Mouse (Mus musculus) liver, embryonic 13.5 days (tissue): ENCODE results near the gene Olfr1048. TPM values are rescaled to one million over a fixed set of nuclear protein-coding genes. Genes with fewer than 3 reads are reported as not detected.
"Not testable (repeated sequence)": the region's sequence is repeated elsewhere in the genome, so short reads cannot be mapped to it uniquely, and the experiment has no call there.

ENCODE experiments used
- ATAC-seq: fragments of 200-750 bp; cut with Nextera tagmentation; 2 replicates; pipeline ENCODE4 v1.8.0; 2017; ENCODE audit warnings: low read depth, mild to moderate bottlenecking, moderate number of reproducible peaks, moderate library complexity
- DNase-seq: peaks from one replicate; pipeline ENCODE4 v3.0.0; 2022
- H3K27ac ChIP-seq: fragments of 300-500 bp; sonication (generic); 2 replicates; pipeline ENCODE4 v1.5.1; 2015; ENCODE audit warnings: moderate library complexity, mild to moderate bottlenecking, inconsistent platforms
- H3K27me3 ChIP-seq: fragments of 300-500 bp; sonication (generic); 2 replicates; pipeline ENCODE4 v1.6.1; 2015; ENCODE audit warnings: mild to moderate bottlenecking, inconsistent platforms
- H3K36me3 ChIP-seq: fragments of 300-500 bp; sonication (generic); 2 replicates; pipeline ENCODE4 v1.6.1; 2015; ENCODE audit warnings: mild to moderate bottlenecking, inconsistent platforms
- H3K4me1 ChIP-seq: fragments of 300-500 bp; sonication (generic); replicated peaks from 2 replicates; pipeline ENCODE4 v1.6.1; 2015; ENCODE audit warnings: inconsistent platforms
- H3K4me2 ChIP-seq: fragments of 300-500 bp; sonication (generic); 2 replicates; pipeline ENCODE4 v1.6.1; 2015; ENCODE audit warnings: inconsistent platforms, mild to moderate bottlenecking, moderate library complexity
- H3K4me3 ChIP-seq: fragments of 300-500 bp; sonication (generic); replicated peaks from 2 replicates; pipeline ENCODE4 v1.5.1; 2015; ENCODE audit warnings: mild to moderate bottlenecking, inconsistent platforms
- H3K9ac ChIP-seq: fragments of 300-500 bp; sonication (generic); 2 replicates; pipeline ENCODE4 v1.6.1; 2015; ENCODE audit warnings: mild to moderate bottlenecking, inconsistent platforms
- H3K9me3 ChIP-seq: fragments of 300-500 bp; sonication (generic); replicated peaks from 2 replicates; pipeline ENCODE4 v1.6.1; 2016; ENCODE audit warnings: inconsistent platforms
- WGBS: fragments of 180-500 bp; shearing (Covaris S2); methylation state at CpG from one replicate; pipeline ENCODE4 v1.1.7; 2015; ENCODE audit not compliant: insufficient replicate concordance; 5-methylcytosine and 5-hydroxymethylcytosine counted together
- polyA plus RNA-seq: library from polyadenylated mRNA; unstranded; fragments of >200 nt; fragmentation: Nextera tagmentation; extraction: Ambion mirVana; gene quantifications from 2 replicates; pipeline ENCODE4 v1.2.1, GENCODE M21; 2015

The Olfr1048 gene
- not detected in 2 replicates for polyA plus RNA-seq

- ATAC-seq (no peak), DNase-seq (no peak)
- no peaks in the 10 kb centered on the region for H3K9me3 ChIP-seq
- no peak within 1 kb of the TSS for H3K4me2 ChIP-seq
- no peaks in the 10 kb centered on the region for H3K4me1 ChIP-seq
- H3K27ac ChIP-seq = no peak within 1 kb of the TSS
- H3K9ac ChIP-seq = no peak within 1 kb of the TSS
- no peaks in the 10 kb centered on the region for H3K27me3 ChIP-seq
- no peaks in the 10 kb centered on the region for H3K36me3 ChIP-seq
- no peak within 1 kb of the TSS for H3K4me3 ChIP-seq
Observed at GRCm38 (mm10) chr2:86240189-86240588, at the start of gene Olfr1048. Olfr1048 (minus strand) TSS chr2:86240289.

GRCm38 (mm10) chr2:86278988-86279387 is 38.9 kb upstream of the Olfr1048 start, which contains the start of gene Olfr1051:
Olfr1051 (minus strand) TSS chr2:86279088.
- not testable (repeated sequence) for DNase-seq, H3K4me2 ChIP-seq, H3K4me3 ChIP-seq, H3K36me3 ChIP-seq, ATAC-seq, H3K27me3 ChIP-seq, H3K9me3 ChIP-seq, H3K4me1 ChIP-seq, H3K9ac ChIP-seq, H3K27ac ChIP-seq

GRCm38 (mm10) chr2:86258228-86258627 is 18.1 kb upstream of the Olfr1048 start, which contains the start of gene Olfr1049:
Olfr1049 (minus strand) TSS chr2:86258328.
- not testable (repeated sequence) for H3K4me2 ChIP-seq, H3K27ac ChIP-seq, H3K27me3 ChIP-seq, H3K36me3 ChIP-seq, H3K4me1 ChIP-seq, H3K4me3 ChIP-seq, DNase-seq, H3K9me3 ChIP-seq, H3K9ac ChIP-seq, ATAC-seq

GRCm38 (mm10) chr2:86231301-86231700 is 8.8 kb downstream of the Olfr1048 start, which contains the start of gene Olfr1047:
Olfr1047 (minus strand) TSS chr2:86231401.
- H3K4me3 ChIP-seq = no peak within 1 kb of the TSS
- H3K4me2 ChIP-seq = no peak within 1 kb of the TSS
- 69% methylated on average over 1 of the region's 1 CpGs for WGBS
- DNase-seq (no peak), ATAC-seq (no peak)
- H3K27ac ChIP-seq = no peak within 1 kb of the TSS
- no peaks in the 10 kb centered on the region for H3K4me1 ChIP-seq
- H3K36me3 ChIP-seq = no peaks in the 10 kb centered on the region
- H3K27me3 ChIP-seq = no peaks in the 10 kb centered on the region
- H3K9me3 ChIP-seq = no peaks in the 10 kb centered on the region
- H3K9ac ChIP-seq = no peak within 1 kb of the TSS

GRCm38 (mm10) chr2:86219214-86219613 is 20.9 kb downstream of the Olfr1048 start, which contains the start of gene Olfr1046:
Olfr1046 (minus strand) TSS chr2:86219314.
- no peaks in the 10 kb centered on the region for H3K36me3 ChIP-seq
- H3K4me2 ChIP-seq = no peak within 1 kb of the TSS
- no peaks in the 10 kb centered on the region for H3K9me3 ChIP-seq
- no peak for DNase-seq
- 45% methylated on average over 2 of the region's 2 CpGs for WGBS
- H3K4me1 ChIP-seq = no peaks in the 10 kb centered on the region
- no peak within 1 kb of the TSS for H3K9ac ChIP-seq
- H3K27ac ChIP-seq = no peak within 1 kb of the TSS
- no peak within 1 kb of the TSS for H3K4me3 ChIP-seq
- ATAC-seq = no peak
- H3K27me3 ChIP-seq = no peaks in the 10 kb centered on the region

- Histone ChIP-seq H3K36me3 (no peaks in the 10 kb centered on the region), H3K4me1 (no peaks in the 10 kb centered on the region), H3K4me3 (no peak within 1 kb of the TSS), H3K27me3 (no peaks in the 10 kb centered on the region), H3K9me3 (no peaks in the 10 kb centered on the region), H3K27ac (no peak within 1 kb of the TSS), H3K4me2 (no peak within 1 kb of the TSS), H3K9ac (no peak within 1 kb of the TSS)
- DNase-seq = no peak
- no peak for ATAC-seq
Observed at GRCm38 (mm10) chr2:86202909-86203308, 37.2 kb downstream of the Olfr1048 start, which contains the start of gene Olfr1045. Olfr1045 (minus strand) TSS chr2:86203009.

- ATAC-seq = no peak
Observed at GRCm38 (mm10) chr2:86195863-86196262, 44.2 kb downstream of the Olfr1048 start.

GRCm38 (mm10) chr2:86185583-86185982 is 54.5 kb downstream of the Olfr1048 start, which contains the start of gene Olfr52:
Olfr52 (minus strand) TSS chr2:86185683.
- no peaks in the 10 kb centered on the region for H3K4me1 ChIP-seq
- no peaks in the 10 kb centered on the region for H3K27me3 ChIP-seq
- ATAC-seq = no peak
- DNase-seq = no peak
- no peak within 1 kb of the TSS for H3K4me2 ChIP-seq
- no peak within 1 kb of the TSS for H3K9ac ChIP-seq
- no peaks in the 10 kb centered on the region for H3K9me3 ChIP-seq
- no peaks in the 10 kb centered on the region for H3K36me3 ChIP-seq
- H3K27ac ChIP-seq = no peak within 1 kb of the TSS
- no peak within 1 kb of the TSS for H3K4me3 ChIP-seq

More at GRCm38 (mm10) chr2:86195863-86196262, 44.2 kb downstream of the Olfr1048 start:
- WGBS = 18% methylated on average over 1 of the region's 1 CpGs
- H3K9me3 ChIP-seq = no peaks in the 10 kb centered on the region
- no peak for DNase-seq
- no peak overlapping the region for H3K4me3 ChIP-seq
- H3K36me3 ChIP-seq = no peaks in the 10 kb centered on the region
- H3K4me1 ChIP-seq = no peaks in the 10 kb centered on the region
- H3K27ac ChIP-seq = no peak overlapping the region
- no peaks in the 10 kb centered on the region for H3K27me3 ChIP-seq
- H3K4me2 ChIP-seq = no peak overlapping the region
- H3K9ac ChIP-seq = no peak overlapping the region

Other genes with a start within 250 kb of the Olfr1048 start
- gene Olfr1031, start 250.0 kb downstream of the Olfr1048 start, polyA plus RNA-seq = not detected in 2 replicates
- not detected in 2 replicates for gene Olfr1032, start 234.7 kb downstream of the Olfr1048 start, polyA plus RNA-seq
- gene Olfr1033, start 219.7 kb downstream of the Olfr1048 start, polyA plus RNA-seq = 0.16 and 0.41 TPM in 2 replicates
- gene Olfr1034, start 194.4 kb downstream of the Olfr1048 start, polyA plus RNA-seq = not detected in 2 replicates
- not detected in 2 replicates for gene Olfr1036, start 166.3 kb downstream of the Olfr1048 start, polyA plus RNA-seq
- gene Olfr1037, start 152.9 kb downstream of the Olfr1048 start, polyA plus RNA-seq = not detected in 2 replicates
- not detected in 2 replicates for gene Olfr1039, start 104.4 kb downstream of the Olfr1048 start, polyA plus RNA-seq
- gene Olfr1040, start 93.6 kb downstream of the Olfr1048 start, polyA plus RNA-seq = not detected in 2 replicates
- not detected in 2 replicates for gene Olfr1042, start 78.5 kb downstream of the Olfr1048 start, polyA plus RNA-seq
- gene Olfr1043, start 72.8 kb downstream of the Olfr1048 start, polyA plus RNA-seq = not detected in 2 replicates
- not detected in 2 replicates for gene Olfr1044, start 62.5 kb downstream of the Olfr1048 start, polyA plus RNA-seq
- not detected in 2 replicates for gene Olfr52, start 54.6 kb downstream of the Olfr1048 start, polyA plus RNA-seq
- gene Olfr1045, start 37.3 kb downstream of the Olfr1048 start, polyA plus RNA-seq = not detected in 2 replicates
- not detected in 2 replicates for gene Olfr1046, start 21.0 kb downstream of the Olfr1048 start, polyA plus RNA-seq
- gene Olfr1047, start 8.9 kb downstream of the Olfr1048 start, polyA plus RNA-seq = not detected in 2 replicates
- not detected in 2 replicates for gene Olfr1049, start 18.0 kb upstream of the Olfr1048 start, polyA plus RNA-seq
- gene Olfr1051, start 38.8 kb upstream of the Olfr1048 start, polyA plus RNA-seq = not detected in 2 replicates
- not detected in 2 replicates for gene Olfr1052, start 52.2 kb upstream of the Olfr1048 start, polyA plus RNA-seq
- gene Olfr1053, start 75.0 kb upstream of the Olfr1048 start, polyA plus RNA-seq = not detected in 2 replicates
- not detected in 2 replicates for gene Olfr1054, start 95.1 kb upstream of the Olfr1048 start, polyA plus RNA-seq
- not detected in 2 replicates for gene Olfr1055, start 110.0 kb upstream of the Olfr1048 start, polyA plus RNA-seq
- gene Olfr1056, start 122.2 kb upstream of the Olfr1048 start, polyA plus RNA-seq = not detected in 2 replicates
- not detected in 2 replicates for gene Olfr1057, start 138.1 kb upstream of the Olfr1048 start, polyA plus RNA-seq
- not detected in 2 replicates for gene Olfr1058, start 148.3 kb upstream of the Olfr1048 start, polyA plus RNA-seq
- not detected in 2 replicates for gene Olfr1061, start 173.8 kb upstream of the Olfr1048 start, polyA plus RNA-seq
- not detected in 2 replicates for gene Olfr1062, start 186.5 kb upstream of the Olfr1048 start, polyA plus RNA-seq
- not detected in 2 replicates for gene Olfr1065, start 210.3 kb upstream of the Olfr1048 start, polyA plus RNA-seq
- gene Olfr1066, start 216.0 kb upstream of the Olfr1048 start, polyA plus RNA-seq = not detected in 2 replicates
- gene Olfr228, start 247.1 kb upstream of the Olfr1048 start, polyA plus RNA-seq = not detected in 2 replicates